Mouse (Mus musculus): ENCODE data around the gene Coq8b.

Gene Coq8b

DNA sequence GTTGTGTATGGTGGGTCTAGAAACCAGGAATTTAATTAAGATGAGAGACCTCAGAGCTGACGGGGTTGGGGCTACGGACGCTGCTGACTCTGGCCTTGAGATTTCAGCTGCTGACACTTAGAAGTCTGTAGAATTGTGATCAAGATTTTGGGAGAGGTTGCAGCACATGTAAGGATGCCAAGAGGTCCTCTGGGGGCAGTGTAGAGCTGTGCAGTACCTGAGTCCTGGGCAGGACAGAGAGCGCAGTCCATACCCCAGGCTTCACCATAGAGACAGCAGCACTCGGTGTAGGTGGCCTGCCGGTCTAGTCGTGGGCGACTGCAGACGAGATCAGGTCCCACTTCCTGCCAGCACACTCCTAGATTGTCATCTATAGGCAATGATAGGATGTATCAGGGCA is 74.7 kb downstream of the Coq8b start:
- no peak for DNase-seq (ENCODE audit: extremely low spot score, low spot score)

Data from neural tube, embryonic 10.5 days (tissue).